Mouse (Mus musculus) stomach, postnatal 0 days (tissue): ENCODE results near the gene Gpha2.

Experiments
- CTCF ChIP-seq: IDR thresholded peaks from 2 replicates; pipeline ENCODE4 v1.5.1; 2016; ENCODE audit warnings: antibody characterized with exemption, low read depth, mild to moderate bottlenecking, moderate library complexity
- EP300 ChIP-seq: optimal IDR thresholded peaks from 2 replicates; pipeline ENCODE3; 2016; ENCODE audit warnings: antibody characterized with exemption

- TF ChIP-seq CTCF (no peak), EP300 (no peak)
Measured at GRCm38 (mm10) chr19:6269798-6270475, 43.8 kb downstream of the Gpha2 start.
